Mouse (Mus musculus) layer of hippocampus, adult 8-10 months (tissue): ENCODE results near the gene Uqcr11. TPM values are rescaled to one million over a fixed set of nuclear protein-coding genes. Genes with fewer than 3 reads are reported as not detected.
A peak's percentile ranks its signal among the peaks of the same experiment; 100 is the strongest.

Source experiments
- DNase-seq, 2 experiments: peaks; one replicate each; pipeline ENCODE4 v3.0.0; 2022; ENCODE audit warnings: low spot score in 2 of 2
- total RNA-seq, 4 experiments: library from RNA; stranded (reverse); gene quantifications; 2 replicates each; pipeline ENCODE4 v1.2.4; 2022

The Uqcr11 gene
- total RNA-seq, 4 experiments from 2014 or later: 320 to 446 (median 390) TPM

- DNase-seq: no peak
Measured at GRCm38 (mm10) chr10:80431570-80432386, 25.1 kb upstream of the Uqcr11 start.

DNA sequence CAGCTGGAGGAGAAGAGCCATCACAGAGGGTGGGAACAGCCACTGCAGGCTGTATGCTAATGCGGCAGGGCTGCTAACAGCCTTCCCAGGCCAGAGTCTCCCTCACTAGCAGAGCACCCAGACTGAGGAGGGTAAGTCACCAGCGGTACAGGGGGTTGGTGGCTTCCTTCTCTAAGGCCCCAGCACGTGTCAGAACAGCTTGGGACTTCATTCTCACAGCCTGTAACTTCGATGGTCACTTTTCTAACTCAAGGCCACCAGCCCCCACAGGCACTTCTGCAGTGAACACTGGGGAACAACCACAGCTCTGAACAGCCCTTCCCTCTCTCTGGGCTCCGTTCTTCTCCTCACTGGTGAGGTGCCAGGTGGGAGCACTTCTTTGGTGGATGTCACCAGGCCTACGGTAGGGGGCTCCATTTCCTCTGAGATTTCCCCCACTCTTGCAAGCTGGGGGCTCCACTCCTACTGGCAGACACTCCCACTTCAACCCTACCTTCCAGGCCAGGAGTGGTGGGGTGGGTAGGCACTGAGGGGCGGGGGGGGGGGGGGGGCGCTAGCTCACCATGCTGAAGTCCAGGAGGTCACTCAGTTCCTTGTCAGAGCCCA is 23.8 kb upstream of the Uqcr11 start:
- no peak for DNase-seq

- no peak for DNase-seq
Measured at GRCm38 (mm10) chr10:80429800-80430199, 23.2 kb upstream of the Uqcr11 start.

DNA sequence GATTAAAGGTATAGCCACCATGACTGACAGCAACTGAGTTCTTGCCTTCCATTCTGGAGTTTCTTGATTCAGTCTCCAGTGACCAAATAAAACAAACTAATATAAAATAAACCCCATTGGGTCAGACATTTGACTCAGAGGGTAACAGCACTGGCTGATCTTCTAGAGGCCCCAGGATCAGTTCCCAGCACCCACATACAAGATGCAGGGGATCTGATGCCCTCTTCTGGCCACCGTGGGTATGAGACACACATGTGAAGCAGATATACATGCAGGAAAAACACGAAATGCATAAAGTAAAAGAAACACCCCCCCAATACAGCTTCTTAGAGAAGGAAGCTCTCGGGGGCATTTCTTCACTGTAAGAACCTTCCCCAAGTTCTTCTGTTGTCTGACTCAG is 18.4 kb upstream of the Uqcr11 start:
- no peak for DNase-seq

DNA sequence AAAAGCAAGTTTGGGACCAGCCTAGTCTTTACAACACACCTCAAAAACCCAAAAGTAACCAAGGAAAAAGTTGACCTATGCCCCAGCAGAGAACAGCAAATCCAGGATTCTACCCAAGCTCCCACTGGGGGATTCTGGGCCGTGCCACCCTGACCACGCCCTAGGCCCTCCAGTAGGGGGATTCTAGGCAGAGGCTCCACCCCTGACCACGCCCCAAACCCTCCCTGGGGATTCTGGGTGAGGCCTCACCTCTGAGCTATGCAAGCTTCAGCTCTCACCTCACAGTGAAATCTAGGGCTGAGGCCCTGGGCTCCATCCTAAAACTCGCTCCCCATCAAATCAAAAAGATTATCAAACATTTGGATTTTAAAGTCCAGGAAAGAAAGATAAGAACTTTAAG is 16.9 kb upstream of the Uqcr11 start:
- no peak for DNase-seq

DNA sequence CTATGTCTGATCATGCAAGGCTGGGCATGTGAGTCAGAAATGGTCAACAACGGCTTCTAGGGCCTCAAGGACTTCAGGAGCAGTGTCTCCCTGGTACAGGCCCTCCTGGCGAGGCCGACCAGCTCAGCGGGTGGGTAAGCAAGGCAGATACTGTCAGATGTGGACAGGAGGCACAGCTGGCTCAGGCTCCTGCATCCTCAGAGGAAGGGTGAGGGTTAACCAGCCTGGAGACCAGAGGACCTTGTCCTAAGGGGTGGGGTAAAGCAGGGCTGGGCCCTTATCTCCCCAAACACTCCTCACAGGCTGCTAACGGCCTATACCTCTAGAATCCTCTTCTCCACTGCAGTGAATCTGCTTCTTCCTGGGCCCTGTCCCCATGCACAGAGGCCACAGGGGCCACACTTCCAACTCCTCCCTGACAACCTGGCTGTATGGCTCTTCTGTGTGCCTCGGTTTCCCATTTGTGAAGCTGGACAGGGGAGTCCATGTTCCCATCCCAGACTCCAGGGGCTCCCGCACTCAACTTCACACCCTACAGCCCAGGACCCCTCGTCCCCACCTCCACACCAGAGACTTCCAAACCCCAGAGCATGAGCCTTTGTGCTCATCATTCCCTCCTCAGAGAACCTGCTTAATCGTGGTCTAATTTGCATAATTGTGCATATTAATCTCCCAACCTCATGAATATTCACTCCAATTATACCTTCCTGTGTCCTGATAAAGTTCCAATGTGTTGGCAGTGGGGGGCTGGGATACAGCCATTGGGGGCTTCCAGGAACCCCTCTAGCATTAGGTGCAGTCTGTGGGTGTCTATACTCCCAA is 15.2 kb upstream of the Uqcr11 start:
- no peak for DNase-seq

GRCm38 (mm10) chr10:80421208-80421607 is 14.6 kb upstream of the Uqcr11 start:
- no peak for DNase-seq

GRCm38 (mm10) chr10:80420729-80421128 is 14.1 kb upstream of the Uqcr11 start:
- no peak for DNase-seq

DNA sequence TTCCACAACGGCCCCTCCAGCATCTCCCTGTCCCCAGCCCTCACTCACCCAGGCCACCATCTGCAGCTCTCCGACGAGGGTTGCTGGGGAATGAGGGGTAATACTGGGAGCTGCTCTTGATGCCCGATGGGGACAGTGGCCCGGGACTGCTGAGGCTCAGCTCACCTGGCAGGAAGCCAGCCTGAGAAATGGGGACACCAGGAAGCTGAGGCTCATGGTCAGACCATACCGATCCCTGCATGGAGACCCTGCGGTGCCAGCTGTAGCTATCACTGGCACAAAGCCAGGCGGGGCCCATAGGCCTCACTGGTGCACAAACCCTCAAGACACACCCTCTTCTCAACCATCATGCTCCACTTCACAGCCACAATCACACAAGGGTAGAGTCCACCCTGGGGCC is 12.8 kb upstream of the Uqcr11 start:
- DNase-seq: no peak

- DNase-seq: no peak
Measured at GRCm38 (mm10) chr10:80418311-80418710, 11.7 kb upstream of the Uqcr11 start.

- no peak for DNase-seq
Measured at GRCm38 (mm10) chr10:80417841-80418240, 11.2 kb upstream of the Uqcr11 start.

DNA sequence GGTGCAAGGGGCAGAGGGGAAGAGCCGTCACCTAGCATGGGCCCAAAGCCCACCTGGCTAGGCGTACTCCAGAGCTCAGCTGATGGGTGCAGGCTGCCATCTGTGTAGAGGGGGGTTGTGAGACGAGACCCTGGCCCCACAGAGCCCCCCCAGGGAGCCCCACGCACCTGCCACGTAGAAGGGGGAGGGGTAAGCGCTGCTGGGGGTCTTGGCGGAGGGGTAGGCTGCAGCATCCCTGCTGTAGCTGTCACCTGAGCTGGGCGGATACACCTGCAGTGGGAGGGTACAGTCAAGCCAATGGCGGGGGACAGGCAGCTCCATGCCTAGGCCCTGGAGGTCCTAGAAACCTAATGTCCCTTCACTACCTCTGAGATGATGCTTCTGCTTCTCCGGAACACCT is 10.7 kb upstream of the Uqcr11 start:
- no peak for DNase-seq

DNA sequence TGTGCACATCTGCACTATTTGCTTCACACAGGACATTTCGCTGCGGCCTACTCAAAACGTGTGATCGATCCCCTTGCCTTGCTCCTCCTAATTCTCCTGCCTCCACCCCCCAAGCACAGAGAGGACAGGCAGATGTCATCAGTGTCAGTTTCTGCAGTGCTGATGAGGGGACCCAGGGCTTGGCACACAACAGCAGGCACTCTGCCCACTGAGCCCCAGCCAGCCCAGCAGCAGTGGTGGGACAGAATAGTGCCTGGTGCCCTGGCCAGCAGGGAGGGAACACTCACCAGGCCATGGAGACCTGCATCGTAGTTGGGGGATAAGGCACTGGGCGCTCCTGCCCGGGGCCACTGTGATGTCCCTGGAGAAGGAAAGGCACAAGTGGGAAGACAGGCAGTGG is 8.9 kb upstream of the Uqcr11 start:
- no peak for DNase-seq

DNA sequence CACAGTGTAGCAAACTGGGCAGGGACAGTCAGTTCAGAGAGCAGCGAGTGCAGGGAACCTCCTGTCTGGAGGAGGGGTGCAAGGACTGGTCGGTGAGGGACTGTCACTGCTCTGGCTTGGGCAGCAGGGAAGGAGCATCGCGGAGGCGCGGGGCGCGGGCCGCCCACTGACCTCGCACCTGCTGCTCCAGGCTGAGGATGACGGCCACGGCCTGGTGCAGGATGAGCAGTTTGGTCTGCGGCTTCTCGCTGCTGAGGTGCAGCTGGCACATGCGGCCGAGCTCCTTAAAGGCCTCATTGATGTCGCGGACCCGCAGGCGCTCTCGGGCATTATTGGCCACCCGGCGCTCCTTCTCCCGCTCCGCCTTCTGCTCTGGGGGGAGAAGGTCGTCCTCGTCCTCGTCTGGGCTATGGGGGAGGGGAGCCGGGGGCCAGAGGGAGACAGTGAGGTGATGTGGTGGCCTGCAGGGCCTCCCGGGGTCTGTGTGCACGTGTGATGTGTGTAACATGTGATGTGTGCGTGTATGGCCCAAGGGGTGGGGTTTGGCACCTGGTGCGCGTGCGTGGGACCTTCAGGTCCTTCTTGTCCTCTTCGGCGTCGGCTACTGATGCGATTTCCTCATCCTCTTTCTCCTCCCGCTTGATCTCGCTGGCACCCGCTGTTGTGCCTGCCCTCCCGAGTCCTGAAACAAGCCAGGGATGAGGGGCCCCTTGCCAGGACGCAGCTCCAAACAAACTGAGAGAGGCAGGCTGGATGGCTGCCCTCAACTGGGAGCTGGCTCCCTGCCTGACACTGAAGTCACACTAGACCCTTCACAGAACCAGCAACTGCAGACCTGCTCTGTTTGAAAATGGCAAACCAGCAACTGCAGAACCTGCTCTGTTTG is 6.3 kb upstream of the Uqcr11 start:
- peak; percentile 84 to 87 for DNase-seq

GRCm38 (mm10) chr10:80407924-80408323 is 1.3 kb upstream of the Uqcr11 start:
- DNase-seq: no peak

- DNase-seq: no peak
Measured at GRCm38 (mm10) chr10:80405481-80406173, 1.0 kb downstream of the Uqcr11 start.

GRCm38 (mm10) chr10:80403044-80403692 is 3.5 kb downstream of the Uqcr11 start:
- no peak for DNase-seq

- DNase-seq: no peak
Measured at GRCm38 (mm10) chr10:80400704-80401161, 5.9 kb downstream of the Uqcr11 start.

GRCm38 (mm10) chr10:80399973-80400703 is 6.5 kb downstream of the Uqcr11 start:
- DNase-seq: no peak
